Mouse (Mus musculus): ENCODE measurements around the gene Slc50a1. TPM values are rescaled to one million over a fixed set of nuclear protein-coding genes. Genes with fewer than 3 reads are reported as not detected.

Slc50a1 gene
- polyA plus RNA-seq, 2 experiments, result 16.5 to 18.7 TPM

GRCm38 (mm10) chr3:89288503-89288928 is 18.1 kb upstream of the Slc50a1 start:
- Histone ChIP-seq H3K4me2 (ENCODE audit: low read depth) (no peak overlapping the region), H3K4me3 (ENCODE audit: insufficient read depth in 1 of 2, low read depth in 2 of 2, low read length in 2 of 2) (no peak overlapping the region), H3K9ac (replicated peaks) (no peak overlapping the region), H3K27ac (no peak overlapping the region), H3K36me3 (replicated peaks; ENCODE audit: control insufficient read depth, insufficient read depth, low read depth) (no peaks in the 10 kb centered on the region), H3K9me3 (ENCODE audit: control insufficient read depth, low read length) (no peaks in the 10 kb centered on the region), H3K4me1 (replicated peaks; ENCODE audit: control insufficient read depth in 2 of 2, insufficient read depth in 2 of 2, low read length in 1 of 2) (0 out of 4 replicates have a peak, but pooled peaks cover 0 to 3% of the 10 kb centered on the region in 2 experiments), H3K27me3 (ENCODE audit: control insufficient read depth, insufficient read depth, low read length) (no peaks in the 10 kb centered on the region)
- TF ChIP-seq CTCF (IDR thresholded peaks at IDR 0.05; ENCODE audit: low read depth) (no peak), EP300 (IDR thresholded peaks at IDR 0.05; ENCODE audit: low read depth) (no peak)
- DNase-seq (ENCODE audit: low read depth in 3 of 3, low spot score in 3 of 3) (no peak), ATAC-seq (ENCODE audit: insufficient read depth) (no peak)
- 43% methylated on average over 7 of the region's 7 CpGs for WGBS (ENCODE audit: insufficient replicate concordance)

GRCm38 (mm10) chr3:89287286-89287685 is 16.9 kb upstream of the Slc50a1 start:
- H3K27me3 ChIP-seq (ENCODE audit: control insufficient read depth, insufficient read depth, low read length), result no peaks in the 10 kb centered on the region
- no peak for TF ChIP-seq CTCF (IDR thresholded peaks at IDR 0.05; ENCODE audit: low read depth)
- no peak for TF ChIP-seq EP300 (IDR thresholded peaks at IDR 0.05; ENCODE audit: low read depth)
- no peaks in the 10 kb centered on the region for H3K9me3 ChIP-seq (ENCODE audit: control insufficient read depth, low read length)
- no peak overlapping the region for H3K9ac ChIP-seq (replicated peaks)
- no peak overlapping the region for H3K4me3 ChIP-seq (ENCODE audit: insufficient read depth in 1 of 2, low read depth in 2 of 2, low read length in 2 of 2)
- DNase-seq (ENCODE audit: low read depth in 3 of 3, low spot score in 3 of 3), result no peak
- H3K27ac ChIP-seq, result no peak overlapping the region
- H3K4me2 ChIP-seq (ENCODE audit: low read depth), result no peak overlapping the region
- ATAC-seq (ENCODE audit: insufficient read depth), result no peak
- no peaks in the 10 kb centered on the region for H3K4me1 ChIP-seq (replicated peaks; ENCODE audit: control insufficient read depth in 2 of 2, insufficient read depth in 2 of 2, low read length in 1 of 2)
- WGBS (ENCODE audit: insufficient replicate concordance), result 38% methylated on average over 5 of the region's 5 CpGs
- no peaks in the 10 kb centered on the region for H3K36me3 ChIP-seq (replicated peaks; ENCODE audit: control insufficient read depth, insufficient read depth, low read depth)

- H3K36me3 ChIP-seq (replicated peaks; ENCODE audit: control insufficient read depth, insufficient read depth, low read depth), result no peaks in the 10 kb centered on the region
- peaks cover 15% of the 10 kb centered on the region for H3K27me3 ChIP-seq (ENCODE audit: control insufficient read depth, insufficient read depth, low read length)
- no peak overlapping the region for H3K4me2 ChIP-seq (ENCODE audit: low read depth)
- TF ChIP-seq CTCF (IDR thresholded peaks at IDR 0.05; ENCODE audit: low read depth) (no peak), EP300 (IDR thresholded peaks at IDR 0.05; ENCODE audit: low read depth) (no peak)
- no peak for DNase-seq (ENCODE audit: low read depth in 3 of 3, low spot score in 3 of 3)
- no peaks in the 10 kb centered on the region for H3K9me3 ChIP-seq (ENCODE audit: control insufficient read depth, low read length)
- WGBS (ENCODE audit: insufficient replicate concordance), result 50% methylated on average over 2 of the region's 2 CpGs
- no peaks in the 10 kb centered on the region for H3K4me1 ChIP-seq (replicated peaks; ENCODE audit: control insufficient read depth in 2 of 2, insufficient read depth in 2 of 2, low read length in 1 of 2)
- H3K4me3 ChIP-seq (ENCODE audit: insufficient read depth in 1 of 2, low read depth in 2 of 2, low read length in 2 of 2), result no peak overlapping the region
- no peak overlapping the region for H3K9ac ChIP-seq (replicated peaks)
- H3K27ac ChIP-seq, result no peak overlapping the region
- ATAC-seq (ENCODE audit: insufficient read depth), result no peak
Measured at GRCm38 (mm10) chr3:89285526-89285925, 15.2 kb upstream of the Slc50a1 start.

- Histone ChIP-seq H3K4me2 (ENCODE audit: low read depth) (no peak overlapping the region), H3K9ac (replicated peaks) (no peak overlapping the region), H3K27ac (no peak overlapping the region), H3K4me3 (ENCODE audit: insufficient read depth in 1 of 2, low read depth in 2 of 2, low read length in 2 of 2) (no peak overlapping the region), H3K9me3 (ENCODE audit: control insufficient read depth, low read length) (no peaks in the 10 kb centered on the region), H3K4me1 (replicated peaks; ENCODE audit: control insufficient read depth in 2 of 2, insufficient read depth in 2 of 2, low read length in 1 of 2) (no peaks in the 10 kb centered on the region), H3K27me3 (ENCODE audit: control insufficient read depth, insufficient read depth, low read length) (peaks cover 27% of the 10 kb centered on the region), H3K36me3 (replicated peaks; ENCODE audit: control insufficient read depth, insufficient read depth, low read depth) (no peaks in the 10 kb centered on the region)
- TF ChIP-seq EP300 (IDR thresholded peaks at IDR 0.05; ENCODE audit: low read depth), result no peak
- TF ChIP-seq CTCF (IDR thresholded peaks at IDR 0.05; ENCODE audit: low read depth), result no peak
- DNase-seq (ENCODE audit: low read depth in 3 of 3, low spot score in 3 of 3), result no peak
- WGBS (ENCODE audit: insufficient replicate concordance), result 69% methylated on average over 3 of the region's 3 CpGs
- no peak for ATAC-seq (ENCODE audit: insufficient read depth)
Measured at GRCm38 (mm10) chr3:89284261-89284660, 13.9 kb upstream of the Slc50a1 start.

GRCm38 (mm10) chr3:89282291-89282643 is 11.9 kb upstream of the Slc50a1 start:
- no peak overlapping the region for H3K9ac ChIP-seq (replicated peaks)
- peaks cover 44% of the 10 kb centered on the region for H3K27me3 ChIP-seq (ENCODE audit: control insufficient read depth, insufficient read depth, low read length)
- no peak overlapping the region for H3K4me2 ChIP-seq (ENCODE audit: low read depth)
- ATAC-seq (ENCODE audit: insufficient read depth) (no peak), DNase-seq (ENCODE audit: low read depth in 3 of 3, low spot score in 3 of 3) (no peak)
- H3K27ac ChIP-seq, result no peak overlapping the region
- no peaks in the 10 kb centered on the region for H3K36me3 ChIP-seq (replicated peaks; ENCODE audit: control insufficient read depth, insufficient read depth, low read depth)
- H3K4me1 ChIP-seq (replicated peaks; ENCODE audit: control insufficient read depth in 2 of 2, insufficient read depth in 2 of 2, low read length in 1 of 2), result no peaks in the 10 kb centered on the region
- WGBS (ENCODE audit: insufficient replicate concordance), result 21% methylated on average over 4 of the region's 4 CpGs
- no peak overlapping the region for H3K4me3 ChIP-seq (ENCODE audit: insufficient read depth in 1 of 2, low read depth in 2 of 2, low read length in 2 of 2)
- no peak for TF ChIP-seq EP300 (IDR thresholded peaks at IDR 0.05; ENCODE audit: low read depth)
- TF ChIP-seq CTCF (IDR thresholded peaks at IDR 0.05; ENCODE audit: low read depth), result no peak
- H3K9me3 ChIP-seq (ENCODE audit: control insufficient read depth, low read length), result no peaks in the 10 kb centered on the region
